Mouse (Mus musculus) intestine, embryonic 15.5 days (tissue): Measurements from ENCODE around the gene Sf3b3. TPM values are rescaled to one million over a fixed set of nuclear protein-coding genes. Genes with fewer than 3 reads are reported as not detected.
"Not testable (repeated sequence)": the region's sequence is repeated elsewhere in the genome, so short reads cannot be mapped to it uniquely, and the experiment has no call there.

ENCODE experiments used
- ATAC-seq: fragments of 200-750 bp; cut with Nextera tagmentation; 2 replicates; pipeline ENCODE4 v1.8.0; 2017; ENCODE audit warnings: moderate TSS enrichment, moderate library complexity
- H3K27ac ChIP-seq: fragments of 300-500 bp; sonication (generic); 2 replicates; pipeline ENCODE4 v1.5.1; 2015; ENCODE audit warnings: mild to moderate bottlenecking, inconsistent platforms
- H3K27me3 ChIP-seq: fragments of 300-500 bp; sonication (generic); replicated peaks from 2 replicates; pipeline ENCODE4 v1.6.1; 2015; ENCODE audit warnings: inconsistent platforms
- H3K36me3 ChIP-seq: fragments of 300-500 bp; sonication (generic); 2 replicates; pipeline ENCODE4 v1.6.1; 2015; ENCODE audit warnings: inconsistent platforms
- H3K4me1 ChIP-seq: fragments of 300-500 bp; sonication (generic); replicated peaks from 2 replicates; pipeline ENCODE4 v1.6.1; 2015; ENCODE audit warnings: inconsistent platforms
- H3K4me2 ChIP-seq: fragments of 300-500 bp; sonication (generic); replicated peaks from 2 replicates; pipeline ENCODE4 v1.6.1; 2015; ENCODE audit warnings: mild to moderate bottlenecking, inconsistent platforms
- H3K4me3 ChIP-seq: fragments of 300-500 bp; sonication (generic); replicated peaks from 2 replicates; pipeline ENCODE4 v1.5.1; 2015; ENCODE audit warnings: inconsistent platforms
- H3K9ac ChIP-seq: fragments of 300-500 bp; sonication (generic); 2 replicates; pipeline ENCODE4 v1.6.1; 2015; ENCODE audit warnings: inconsistent platforms
- H3K9me3 ChIP-seq: fragments of 300-500 bp; sonication (generic); 2 replicates; pipeline ENCODE4 v1.6.1; 2016; ENCODE audit warnings: inconsistent platforms
- WGBS: fragments of 180-500 bp; shearing (Covaris S2); methylation state at CpG from one replicate; pipeline ENCODE4 v1.1.7; 2015; 5-methylcytosine and 5-hydroxymethylcytosine counted together
- polyA plus RNA-seq: library from polyadenylated mRNA; unstranded; fragments of >200 nt; fragmentation: Nextera tagmentation; extraction: Ambion mirVana; gene quantifications from 2 replicates; pipeline ENCODE4 v1.2.1, GENCODE M21; 2015

Sf3b3 gene
- polyA plus RNA-seq, 1 experiment from 2014 or later = 126 TPM

- H3K36me3 ChIP-seq = peaks cover 40% of the 10 kb centered on the region
- 93% methylated on average over 10 of the region's 10 CpGs for WGBS
- H3K27ac ChIP-seq = no peak overlapping the region
- H3K27me3 ChIP-seq = no peaks in the 10 kb centered on the region
- no peak overlapping the region for H3K4me2 ChIP-seq
- H3K9me3 ChIP-seq = no peaks in the 10 kb centered on the region
- H3K4me1 ChIP-seq = no peaks in the 10 kb centered on the region
- no peak for ATAC-seq
- no peak overlapping the region for H3K9ac ChIP-seq
- H3K4me3 ChIP-seq = no peak overlapping the region
These were observed 35.2 kb upstream of the Sf3b3 start for GRCm38 (mm10) chr8:110881741-110882310.

GRCm38 (mm10) chr8:110877862-110878261, 31.3 kb upstream of the Sf3b3 start:
- no peak overlapping the region for H3K4me3 ChIP-seq
- H3K4me2 ChIP-seq = no peak overlapping the region
- H3K9me3 ChIP-seq = no peaks in the 10 kb centered on the region
- no peak overlapping the region for H3K27ac ChIP-seq
- H3K27me3 ChIP-seq = no peaks in the 10 kb centered on the region
- no peak overlapping the region for H3K9ac ChIP-seq
- H3K36me3 ChIP-seq = peaks cover 40% of the 10 kb centered on the region
- H3K4me1 ChIP-seq = no peaks in the 10 kb centered on the region
- ATAC-seq = no peak
- 77% methylated on average over 4 of the region's 4 CpGs for WGBS

GRCm38 (mm10) chr8:110870501-110870900, 23.9 kb upstream of the Sf3b3 start:
- Histone ChIP-seq H3K9me3 (no peaks in the 10 kb centered on the region), H3K4me2 (no peak overlapping the region), H3K9ac (no peak overlapping the region), H3K27ac (no peak overlapping the region), H3K27me3 (no peaks in the 10 kb centered on the region), H3K36me3 (peaks cover 41% of the 10 kb centered on the region), H3K4me1 (no peaks in the 10 kb centered on the region), H3K4me3 (no peak overlapping the region)
- WGBS = 91% methylated on average over 2 of the region's 2 CpGs
- no peak for ATAC-seq

- not testable (repeated sequence) for H3K4me1 ChIP-seq, ATAC-seq, H3K27ac ChIP-seq, H3K4me2 ChIP-seq, H3K9me3 ChIP-seq, H3K27me3 ChIP-seq, H3K4me3 ChIP-seq, H3K9ac ChIP-seq
- WGBS = 91% methylated on average over 7 of the region's 7 CpGs
- peaks cover 26% of the 10 kb centered on the region for H3K36me3 ChIP-seq
These were observed 14.9 kb upstream of the Sf3b3 start for GRCm38 (mm10) chr8:110861347-110862025.

- Histone ChIP-seq H3K9me3 (no peaks in the 10 kb centered on the region), H3K4me1 (no peaks in the 10 kb centered on the region), H3K27me3 (no peaks in the 10 kb centered on the region), H3K4me3 (no peak overlapping the region), H3K36me3 (peaks cover 26% of the 10 kb centered on the region), H3K27ac (no peak overlapping the region), H3K4me2 (no peak overlapping the region), H3K9ac (no peak overlapping the region)
- 80% methylated on average over 7 of the region's 7 CpGs for WGBS
- ATAC-seq = no peak
These were observed 13.3 kb upstream of the Sf3b3 start for GRCm38 (mm10) chr8:110859651-110860501.

- no peaks in the 10 kb centered on the region for H3K9me3 ChIP-seq
- no peak overlapping the region for H3K4me3 ChIP-seq
- H3K4me2 ChIP-seq = no peak overlapping the region
- ATAC-seq = no peak
- no peak overlapping the region for H3K27ac ChIP-seq
- no peaks in the 10 kb centered on the region for H3K4me1 ChIP-seq
- peaks cover 29% of the 10 kb centered on the region for H3K36me3 ChIP-seq
- WGBS = 84% methylated on average over 5 of the region's 5 CpGs
- H3K9ac ChIP-seq = no peak overlapping the region
- no peaks in the 10 kb centered on the region for H3K27me3 ChIP-seq
These were observed 10.3 kb upstream of the Sf3b3 start for GRCm38 (mm10) chr8:110856760-110857461.

GRCm38 (mm10) chr8:110856073-110856472, 9.5 kb upstream of the Sf3b3 start:
- 88% methylated on average over 4 of the region's 4 CpGs for WGBS
- ATAC-seq, H3K9ac ChIP-seq, H3K27ac ChIP-seq, H3K4me1 ChIP-seq, H3K4me3 ChIP-seq, H3K9me3 ChIP-seq, H3K27me3 ChIP-seq, H3K4me2 ChIP-seq: not testable (repeated sequence)
- peaks cover 32% of the 10 kb centered on the region for H3K36me3 ChIP-seq

- 87% methylated on average over 10 of the region's 10 CpGs for WGBS
- no peak overlapping the region for H3K9ac ChIP-seq
- H3K27ac ChIP-seq = no peak overlapping the region
- no peak overlapping the region for H3K4me3 ChIP-seq
- no peaks in the 10 kb centered on the region for H3K27me3 ChIP-seq
- peaks cover 5% of the 10 kb centered on the region; the same call in 1 of the 2 replicates for H3K4me1 ChIP-seq
- H3K36me3 ChIP-seq = peaks cover 31% of the 10 kb centered on the region
- no peak for ATAC-seq
- H3K9me3 ChIP-seq = no peaks in the 10 kb centered on the region
- no peak overlapping the region for H3K4me2 ChIP-seq
These were observed 4.6 kb upstream of the Sf3b3 start for GRCm38 (mm10) chr8:110851186-110851585.

- no peak for ATAC-seq
- Histone ChIP-seq H3K27me3 (no peaks in the 10 kb centered on the region), H3K9me3 (no peaks in the 10 kb centered on the region), H3K36me3 (peaks cover 31% of the 10 kb centered on the region), H3K27ac (no peak overlapping the region), H3K4me1 (peaks cover 10% of the 10 kb centered on the region; the same call in 1 of the 2 replicates), H3K4me3 (peak overlapping the region; percentile 79), H3K9ac (peak overlapping the region; percentile 86), H3K4me2 (peak overlapping the region; percentile 71)
- WGBS = 54% methylated on average over 14 of the region's 14 CpGs
These were observed 1.3 kb upstream of the Sf3b3 start for GRCm38 (mm10) chr8:110847645-110848495.

GRCm38 (mm10) chr8:110847171-110847549, 573 bp upstream of the Sf3b3 start:
- peak overlapping the region; percentile 79 for H3K4me3 ChIP-seq
- no peak overlapping the region for H3K27ac ChIP-seq
- peak overlapping the region; percentile 86 for H3K9ac ChIP-seq
- H3K36me3 ChIP-seq = peaks cover 36% of the 10 kb centered on the region
- 2% methylated on average over 13 of the region's 13 CpGs for WGBS
- H3K9me3 ChIP-seq = no peaks in the 10 kb centered on the region
- peak; percentile 63 for ATAC-seq
- H3K4me1 ChIP-seq = peaks cover 10% of the 10 kb centered on the region; the same call in 1 of the 2 replicates
- H3K27me3 ChIP-seq = no peaks in the 10 kb centered on the region
- peak overlapping the region; percentile 71 for H3K4me2 ChIP-seq

GRCm38 (mm10) chr8:110845821-110846404, 674 bp downstream of the Sf3b3 start:
- peaks cover 28% of the 10 kb centered on the region for H3K36me3 ChIP-seq
- 5% methylated on average over 17 of the region's 17 CpGs for WGBS
- no peak for ATAC-seq
- peak overlapping the region; percentile 84 for H3K9ac ChIP-seq
- peak overlapping the region; percentile 79 for H3K4me3 ChIP-seq
- peaks cover 10% of the 10 kb centered on the region; the same call in 1 of the 2 replicates for H3K4me1 ChIP-seq
- no peaks in the 10 kb centered on the region for H3K27me3 ChIP-seq
- no peaks in the 10 kb centered on the region for H3K9me3 ChIP-seq
- peak overlapping the region; percentile 71 for H3K4me2 ChIP-seq
- peak overlapping the region; percentile 74 for H3K27ac ChIP-seq
